Mouse (Mus musculus): ENCODE measurements around the gene Ergic1. TPM values are rescaled to one million over a fixed set of nuclear protein-coding genes. Genes with fewer than 3 reads are reported as not detected.

The Ergic1 gene
- total RNA-seq, 2 experiments from 2014 or later, result 71.4 to 87.7 TPM

GRCm38 (mm10) chr17:26676616-26677376 lies 115.5 kb downstream of the Ergic1 start:
- peak; percentile 86 for DNase-seq
- intact Hi-C loops (cut with DNase I; ENCODE audit: low total_unique reads), result no loop called here

- DNase-seq, result no peak
- intact Hi-C loops (cut with DNase I; ENCODE audit: low total_unique reads), result no loop called here
Measured at GRCm38 (mm10) chr17:26677711-26678637, 116.7 kb downstream of the Ergic1 start.

- intact Hi-C loops (cut with DNase I; ENCODE audit: low total_unique reads), result no loop called here
- DNase-seq, result no peak
Measured at GRCm38 (mm10) chr17:26681276-26681675, 120.0 kb downstream of the Ergic1 start.

- no peak for DNase-seq
- intact Hi-C loops (cut with DNase I; ENCODE audit: low total_unique reads), result no loop called here
Measured at GRCm38 (mm10) chr17:26686334-26687000, 125.2 kb downstream of the Ergic1 start.

- DNase-seq, result no peak
- intact Hi-C loops (cut with DNase I; ENCODE audit: low total_unique reads), result no loop called here
Measured at GRCm38 (mm10) chr17:26688795-26689735, 127.8 kb downstream of the Ergic1 start.

GRCm38 (mm10) chr17:26689810-26690209 lies 128.5 kb downstream of the Ergic1 start:
- intact Hi-C loops (cut with DNase I; ENCODE audit: low total_unique reads), result no loop called here
- no peak for DNase-seq

- intact Hi-C loops (cut with DNase I; ENCODE audit: low total_unique reads), result no loop called here
- DNase-seq, result no peak
Measured at GRCm38 (mm10) chr17:26690236-26690635, 128.9 kb downstream of the Ergic1 start.

- no peak for DNase-seq
- intact Hi-C loops (cut with DNase I; ENCODE audit: low total_unique reads), result no loop called here
Measured at GRCm38 (mm10) chr17:26691110-26691509, 129.8 kb downstream of the Ergic1 start.

- DNase-seq, result no peak
- intact Hi-C loops (cut with DNase I; ENCODE audit: low total_unique reads), result no loop called here
Measured at GRCm38 (mm10) chr17:26693424-26693823, 132.1 kb downstream of the Ergic1 start.

GRCm38 (mm10) chr17:26694171-26694570 lies 132.9 kb downstream of the Ergic1 start:
- intact Hi-C loops (cut with DNase I; ENCODE audit: low total_unique reads), result no loop called here
- DNase-seq, result no peak

- DNase-seq, result no peak
- intact Hi-C loops (cut with DNase I; ENCODE audit: low total_unique reads), result no loop called here
Measured at GRCm38 (mm10) chr17:26695193-26695592, 133.9 kb downstream of the Ergic1 start.

GRCm38 (mm10) chr17:26698846-26699245 lies 137.6 kb downstream of the Ergic1 start:
- intact Hi-C loops (cut with DNase I; ENCODE audit: low total_unique reads), result no loop called here
- DNase-seq, result no peak

- intact Hi-C loops (cut with DNase I; ENCODE audit: low total_unique reads), result no loop called here
- no peak for DNase-seq
Measured at GRCm38 (mm10) chr17:26699819-26700616, 138.7 kb downstream of the Ergic1 start.

GRCm38 (mm10) chr17:26701565-26701964 lies 140.3 kb downstream of the Ergic1 start:
- no peak for DNase-seq
- intact Hi-C loops (cut with DNase I; ENCODE audit: low total_unique reads), result no loop called here

GRCm38 (mm10) chr17:26702621-26703020 lies 141.3 kb downstream of the Ergic1 start:
- intact Hi-C loops (cut with DNase I; ENCODE audit: low total_unique reads), result no loop called here
- DNase-seq, result no peak

- no peak for DNase-seq
Measured at GRCm38 (mm10) chr17:26703671-26704070, 142.4 kb downstream of the Ergic1 start.

GRCm38 (mm10) chr17:26705463-26706359 lies 144.4 kb downstream of the Ergic1 start:
- no peak for DNase-seq
- intact Hi-C loops (cut with DNase I; ENCODE audit: low total_unique reads), result no loop called here

More at GRCm38 (mm10) chr17:26703671-26704070, 142.4 kb downstream of the Ergic1 start:
- intact Hi-C loops (cut with DNase I; ENCODE audit: low total_unique reads), result no loop called here

All from gastrocnemius, postnatal 14 days (tissue).